Mouse (Mus musculus) E14TG2a.4 (cell line): ENCODE results near the gene Ttyh2.

Experiments
- H3K27me3 ChIP-seq: 2 replicates; pipeline ENCODE4 v1.6.1; 2014; ENCODE audit warnings: low read length, control low read depth; ENCODE audit not compliant: insufficient read depth
- H3K36me3 ChIP-seq: 2 replicates; pipeline ENCODE4 v1.6.1; 2014; ENCODE audit warnings: low read length, control low read depth; ENCODE audit not compliant: insufficient read depth
- H3K4me1 ChIP-seq: replicated peaks from 2 replicates; pipeline ENCODE4 v1.6.1; 2014; ENCODE audit warnings: low read depth, low read length, control low read depth
- H3K4me3 ChIP-seq: replicated peaks from 2 replicates; pipeline ENCODE4 v1.5.1; 2014; ENCODE audit warnings: mild to moderate bottlenecking, low read length
- H3K9me3 ChIP-seq: 2 replicates; pipeline ENCODE4 v1.6.1; 2014; ENCODE audit warnings: low read length, control low read depth
- CTCF ChIP-seq: conservative IDR thresholded peaks from 2 replicates; pipeline ENCODE4 v1.5.1; 2014; ENCODE audit warnings: low read length
- NANOG ChIP-seq: IDR thresholded peaks from 2 replicates; pipeline ENCODE4 v1.6.1; 2014; ENCODE audit warnings: borderline replicate concordance, low read length, mixed read lengths
- POU5F1 ChIP-seq: IDR thresholded peaks from 2 replicates; pipeline ENCODE4 v1.6.1; 2014; ENCODE audit warnings: low read length, borderline replicate concordance

Gene Ttyh2

GRCm38 (mm10) chr11:114675341-114675825 lies at the start of gene Ttyh2:
Ttyh2 (plus strand) TSS chr11:114675431.
- peaks cover 48% of the 10 kb centered on the region for H3K36me3 ChIP-seq
- no peaks in the 10 kb centered on the region for H3K9me3 ChIP-seq
- no peak for TF ChIP-seq POU5F1
- no peak for TF ChIP-seq CTCF
- no peak for TF ChIP-seq NANOG
- peak within 1 kb of the TSS; percentile 87 for H3K4me3 ChIP-seq
- peaks cover 17% of the 10 kb centered on the region for H3K27me3 ChIP-seq
- peaks cover 83% of the 10 kb centered on the region for H3K4me1 ChIP-seq

GRCm38 (mm10) chr11:114626071-114626690 lies 49.0 kb upstream of the Ttyh2 start:
- Histone ChIP-seq H3K4me3 (no peak overlapping the region), H3K9me3 (peaks cover 7% of the 10 kb centered on the region; the same call in 1 of the 2 replicates), H3K4me1 (peaks cover 30% of the 10 kb centered on the region), H3K27me3 (peaks cover 17% of the 10 kb centered on the region), H3K36me3 (no peaks in the 10 kb centered on the region)
- no peak for TF ChIP-seq NANOG
- no peak for TF ChIP-seq CTCF
- no peak for TF ChIP-seq POU5F1

GRCm38 (mm10) chr11:114627036-114627435 lies 48.2 kb upstream of the Ttyh2 start:
- no peak overlapping the region for H3K4me3 ChIP-seq
- TF ChIP-seq CTCF (no peak), NANOG (no peak), POU5F1 (no peak)
- H3K4me1 ChIP-seq, result peaks cover 24% of the 10 kb centered on the region
- peaks cover 19% of the 10 kb centered on the region for H3K27me3 ChIP-seq
- H3K9me3 ChIP-seq, result peaks cover 7% of the 10 kb centered on the region; the same call in 1 of the 2 replicates
- H3K36me3 ChIP-seq, result no peaks in the 10 kb centered on the region

- no peak for TF ChIP-seq POU5F1
- peak; percentile 78 for TF ChIP-seq CTCF
- Histone ChIP-seq H3K4me3 (peak overlapping the region; percentile 33), H3K36me3 (no peaks in the 10 kb centered on the region), H3K4me1 (peaks cover 24% of the 10 kb centered on the region), H3K27me3 (peaks cover 18% of the 10 kb centered on the region), H3K9me3 (peaks cover 7% of the 10 kb centered on the region; the same call in 1 of the 2 replicates)
These were observed 47.2 kb upstream of the Ttyh2 start for GRCm38 (mm10) chr11:114628032-114628431.

- H3K27me3 ChIP-seq, result peaks cover 16% of the 10 kb centered on the region
- H3K9me3 ChIP-seq, result peaks cover 7% of the 10 kb centered on the region; the same call in 1 of the 2 replicates
- no peak overlapping the region for H3K4me3 ChIP-seq
- TF ChIP-seq POU5F1 (no peak), CTCF (peak; percentile 72), NANOG (no peak)
- H3K36me3 ChIP-seq, result no peaks in the 10 kb centered on the region
- H3K4me1 ChIP-seq, result peaks cover 21% of the 10 kb centered on the region
These were observed 45.2 kb upstream of the Ttyh2 start for GRCm38 (mm10) chr11:114630044-114630443.

- Histone ChIP-seq H3K9me3 (no peaks in the 10 kb centered on the region), H3K4me1 (peaks cover 30% of the 10 kb centered on the region), H3K27me3 (peaks cover 17% of the 10 kb centered on the region), H3K36me3 (no peaks in the 10 kb centered on the region), H3K4me3 (no peak overlapping the region)
- TF ChIP-seq POU5F1 (no peak), CTCF (no peak), NANOG (no peak)
These were observed 43.0 kb upstream of the Ttyh2 start for GRCm38 (mm10) chr11:114632266-114632665.

GRCm38 (mm10) chr11:114636292-114636691 lies 38.9 kb upstream of the Ttyh2 start:
- H3K36me3 ChIP-seq, result no peaks in the 10 kb centered on the region
- H3K4me3 ChIP-seq, result no peak overlapping the region; the same call in 1 of the 2 replicates
- H3K9me3 ChIP-seq, result no peaks in the 10 kb centered on the region
- TF ChIP-seq NANOG (no peak), CTCF (peak; percentile 74)
- peaks cover 56% of the 10 kb centered on the region for H3K4me1 ChIP-seq
- peaks cover 31% of the 10 kb centered on the region for H3K27me3 ChIP-seq

GRCm38 (mm10) chr11:114636727-114637505 lies 38.3 kb upstream of the Ttyh2 start:
- H3K9me3 ChIP-seq, result no peaks in the 10 kb centered on the region
- TF ChIP-seq NANOG, result no peak
- TF ChIP-seq POU5F1, result no peak
- peaks cover 26% of the 10 kb centered on the region for H3K27me3 ChIP-seq
- no peaks in the 10 kb centered on the region for H3K36me3 ChIP-seq
- no peak overlapping the region; the same call in 1 of the 2 replicates for H3K4me3 ChIP-seq
- peaks cover 63% of the 10 kb centered on the region for H3K4me1 ChIP-seq
